Mouse (Mus musculus) lung, postnatal 0 days (tissue): ENCODE data around the gene Spint2.
A peak's percentile ranks its signal among the peaks of the same experiment; 100 is the strongest.

ENCODE experiments used
- CTCF ChIP-seq: IDR thresholded peaks from 2 replicates; pipeline ENCODE4 v1.5.1; 2016; ENCODE audit warnings: antibody characterized with exemption, mild to moderate bottlenecking
- EP300 ChIP-seq: IDR thresholded peaks from 2 replicates; pipeline ENCODE4 v1.6.1; 2016; ENCODE audit warnings: antibody characterized with exemption, mild to moderate bottlenecking, control low read depth

- TF ChIP-seq CTCF: peak; percentile 49
- no peak for TF ChIP-seq EP300
Observed at GRCm38 (mm10) chr7:29234661-29235060, 47.1 kb downstream of the Spint2 start.
